Mouse (Mus musculus) heart, embryonic 15.5 days (tissue): ENCODE measurements at regions not wholly inside any gene's neighbourhood (a gene's known extent, or its start where the extent isn't known, plus 50 kb on each side); places are given as distances from the start of the nearest gene placed in this dataset.
"Not testable (repeated sequence)": the region's sequence is repeated elsewhere in the genome, so short reads cannot be mapped to it uniquely, and the experiment has no call there.

ENCODE experiments used
- ATAC-seq: fragments of 200-750 bp; cut with Nextera tagmentation; replicated peaks from 2 replicates; pipeline ENCODE4 v1.8.0; 2017; ENCODE audit warnings: low read depth, moderate TSS enrichment; ENCODE audit not compliant: insufficient number of reproducible peaks, insufficient read depth, low FRiP score
- H3K27ac ChIP-seq: fragments of 300-500 bp; sonication (generic); 2 replicates; pipeline ENCODE4 v1.5.1; 2015; ENCODE audit warnings: mild to moderate bottlenecking, inconsistent platforms
- H3K27me3 ChIP-seq: fragments of 300-500 bp; sonication (generic); 2 replicates; pipeline ENCODE4 v1.6.1; 2015; ENCODE audit warnings: inconsistent platforms
- H3K36me3 ChIP-seq: fragments of 300-500 bp; sonication (generic); 2 replicates; pipeline ENCODE4 v1.6.1; 2015; ENCODE audit warnings: mild to moderate bottlenecking, inconsistent platforms
- H3K4me1 ChIP-seq: fragments of 300-500 bp; sonication (generic); replicated peaks from 2 replicates; pipeline ENCODE4 v1.6.1; 2015; ENCODE audit warnings: inconsistent platforms
- H3K4me2 ChIP-seq: fragments of 300-500 bp; sonication (generic); 2 replicates; pipeline ENCODE4 v1.6.1; 2015; ENCODE audit warnings: inconsistent platforms, mild to moderate bottlenecking, moderate library complexity
- H3K4me3 ChIP-seq: fragments of 300-500 bp; sonication (generic); 2 replicates; pipeline ENCODE4 v1.5.1; 2015; ENCODE audit warnings: mild to moderate bottlenecking, inconsistent platforms
- H3K9ac ChIP-seq: fragments of 300-500 bp; sonication (generic); 2 replicates; pipeline ENCODE4 v1.6.1; 2015; ENCODE audit warnings: mild to moderate bottlenecking, inconsistent platforms
- H3K9me3 ChIP-seq: fragments of 300-500 bp; sonication (generic); replicated peaks from 2 replicates; pipeline ENCODE4 v1.6.1; 2016; ENCODE audit warnings: inconsistent platforms
- WGBS: fragments of 180-500 bp; shearing (Covaris S2); methylation state at CpG from one replicate; pipeline ENCODE4 v1.1.7; 2015; ENCODE audit warnings: mixed read lengths; 5-methylcytosine and 5-hydroxymethylcytosine counted together

DNA sequence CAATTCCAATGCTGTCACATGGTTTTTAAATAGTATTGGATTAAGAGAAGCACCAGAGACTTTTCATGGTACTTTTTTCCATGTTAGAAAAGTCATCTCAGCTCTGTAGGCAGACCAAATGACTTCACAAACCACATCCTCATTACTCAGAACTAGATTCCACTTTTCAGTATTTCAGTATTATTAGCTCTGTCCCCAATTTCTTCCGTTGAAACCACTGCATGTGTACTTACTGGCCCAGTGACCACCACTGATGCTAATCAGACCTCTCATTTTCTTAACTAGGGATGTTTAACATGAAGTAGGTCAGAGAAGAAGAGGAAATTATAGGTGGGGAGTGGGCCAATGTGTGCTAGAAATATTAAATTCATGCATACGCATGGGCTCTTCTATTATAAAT, 326.2 kb downstream of the Car8 start:
- no peaks in the 10 kb centered on the region for H3K36me3 ChIP-seq
- H3K9me3 ChIP-seq = no peaks in the 10 kb centered on the region
- no peak overlapping the region for H3K4me3 ChIP-seq
- ATAC-seq = no peak
- no peak overlapping the region for H3K9ac ChIP-seq
- H3K4me2 ChIP-seq = no peak overlapping the region
- H3K4me1 ChIP-seq = no peaks in the 10 kb centered on the region
- no peaks in the 10 kb centered on the region for H3K27me3 ChIP-seq
- WGBS = 80% methylated on average over 2 of the region's 2 CpGs
- H3K27ac ChIP-seq = no peak overlapping the region

DNA sequence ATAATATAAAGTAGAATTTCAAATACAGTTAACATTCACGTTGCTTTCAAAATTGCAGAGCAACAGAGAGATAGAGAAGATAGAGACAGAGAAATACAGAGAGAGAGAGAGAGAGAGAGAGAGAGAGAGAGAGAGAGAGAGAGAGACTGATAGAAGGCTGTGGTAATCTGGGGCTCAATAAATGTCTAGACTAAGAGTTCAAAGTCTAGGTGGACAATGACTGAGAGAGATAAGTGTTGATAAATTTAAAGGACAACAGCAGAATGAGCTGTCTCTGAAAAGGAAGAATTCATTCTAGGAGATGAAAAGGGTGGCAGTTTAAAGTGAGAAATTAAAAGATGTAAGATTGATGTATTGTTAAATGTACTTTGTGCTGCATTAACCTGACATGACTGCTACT, 335.7 kb downstream of the Car8 start:
- H3K36me3 ChIP-seq = no peaks in the 10 kb centered on the region
- H3K9ac ChIP-seq = no peak overlapping the region
- no peak for ATAC-seq
- no peaks in the 10 kb centered on the region for H3K4me1 ChIP-seq
- 44% methylated on average over 1 of the region's 1 CpGs for WGBS
- no peak overlapping the region for H3K4me3 ChIP-seq
- no peaks in the 10 kb centered on the region for H3K9me3 ChIP-seq
- H3K4me2 ChIP-seq = no peak overlapping the region
- H3K27ac ChIP-seq = no peak overlapping the region
- no peaks in the 10 kb centered on the region for H3K27me3 ChIP-seq

DNA sequence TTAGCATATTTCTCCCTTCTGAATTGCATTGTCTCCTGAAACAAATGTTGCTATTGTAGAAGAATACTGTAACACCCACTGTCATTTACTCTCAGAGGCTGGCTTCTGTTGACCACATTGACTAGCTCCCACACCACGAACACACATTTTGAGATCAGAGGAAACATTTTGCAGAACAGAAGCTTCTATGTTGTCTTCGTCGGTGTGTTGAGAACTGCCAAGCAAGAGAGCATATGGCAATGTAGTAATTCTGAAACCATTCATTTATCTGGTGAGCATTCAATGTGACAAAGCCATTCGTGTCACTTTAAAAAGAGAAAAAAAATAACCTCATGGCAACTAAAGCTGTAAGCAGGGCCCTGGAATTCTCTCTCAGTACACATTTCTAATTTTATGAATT, 343.9 kb downstream of the Car8 start:
- 71% methylated on average over 4 of the region's 4 CpGs for WGBS
- Histone ChIP-seq H3K4me1 (no peaks in the 10 kb centered on the region), H3K27me3 (no peaks in the 10 kb centered on the region), H3K36me3 (no peaks in the 10 kb centered on the region), H3K4me2 (no peak overlapping the region), H3K4me3 (no peak overlapping the region), H3K27ac (no peak overlapping the region), H3K9me3 (no peaks in the 10 kb centered on the region), H3K9ac (no peak overlapping the region)
- ATAC-seq = no peak

DNA sequence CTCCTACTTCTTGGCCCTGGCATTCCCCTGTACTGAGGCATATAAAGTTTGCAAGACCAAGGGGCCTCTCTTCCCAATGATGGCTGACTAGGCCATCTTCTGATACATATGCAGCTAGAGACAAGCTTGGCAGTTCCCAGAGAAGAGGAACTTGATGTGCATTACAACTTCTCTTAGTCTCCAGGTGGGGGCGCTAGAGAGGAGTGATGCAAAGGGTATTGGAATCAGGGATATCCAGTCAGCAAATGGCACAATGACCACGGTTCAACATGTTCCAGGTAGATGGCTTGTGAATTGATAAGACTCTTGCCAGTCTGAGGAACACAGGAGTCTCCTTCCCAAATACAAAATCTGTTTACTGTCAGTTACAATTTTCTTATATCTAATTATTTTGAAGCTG, 347.7 kb downstream of the Car8 start:
- H3K4me2 ChIP-seq = no peak overlapping the region
- no peaks in the 10 kb centered on the region for H3K4me1 ChIP-seq
- H3K9me3 ChIP-seq = no peaks in the 10 kb centered on the region
- no peaks in the 10 kb centered on the region for H3K27me3 ChIP-seq
- H3K4me3 ChIP-seq = no peak overlapping the region
- no peaks in the 10 kb centered on the region for H3K36me3 ChIP-seq
- 55% methylated on average over 2 of the region's 2 CpGs for WGBS
- no peak overlapping the region for H3K27ac ChIP-seq
- no peak overlapping the region for H3K9ac ChIP-seq
- no peak for ATAC-seq

DNA sequence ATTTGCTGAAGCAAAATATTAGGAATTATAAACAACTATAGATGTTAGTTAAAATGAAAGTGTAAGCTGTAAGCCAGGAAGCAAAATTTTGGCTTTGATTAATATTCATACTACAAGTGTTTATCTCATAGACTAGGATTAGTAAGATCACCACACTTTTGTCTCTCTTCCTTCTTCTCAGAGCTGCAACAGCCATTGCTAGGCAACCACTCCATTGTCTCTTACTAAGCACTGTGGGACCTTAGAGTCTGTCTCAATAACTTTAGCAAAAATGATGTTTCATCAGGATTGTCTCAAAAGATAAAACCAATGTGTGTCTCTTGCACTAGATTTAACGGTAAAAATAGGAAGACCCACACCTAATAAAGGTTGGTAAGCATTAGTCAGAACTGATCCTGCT, 384.3 kb downstream of the Car8 start:
- Histone ChIP-seq H3K27ac (no peak overlapping the region), H3K27me3 (no peaks in the 10 kb centered on the region), H3K4me1 (no peaks in the 10 kb centered on the region), H3K9ac (no peak overlapping the region), H3K9me3 (no peaks in the 10 kb centered on the region), H3K4me2 (no peak overlapping the region), H3K4me3 (no peak overlapping the region), H3K36me3 (no peaks in the 10 kb centered on the region)
- 83% methylated on average over 1 of the region's 1 CpGs for WGBS
- no peak for ATAC-seq

DNA sequence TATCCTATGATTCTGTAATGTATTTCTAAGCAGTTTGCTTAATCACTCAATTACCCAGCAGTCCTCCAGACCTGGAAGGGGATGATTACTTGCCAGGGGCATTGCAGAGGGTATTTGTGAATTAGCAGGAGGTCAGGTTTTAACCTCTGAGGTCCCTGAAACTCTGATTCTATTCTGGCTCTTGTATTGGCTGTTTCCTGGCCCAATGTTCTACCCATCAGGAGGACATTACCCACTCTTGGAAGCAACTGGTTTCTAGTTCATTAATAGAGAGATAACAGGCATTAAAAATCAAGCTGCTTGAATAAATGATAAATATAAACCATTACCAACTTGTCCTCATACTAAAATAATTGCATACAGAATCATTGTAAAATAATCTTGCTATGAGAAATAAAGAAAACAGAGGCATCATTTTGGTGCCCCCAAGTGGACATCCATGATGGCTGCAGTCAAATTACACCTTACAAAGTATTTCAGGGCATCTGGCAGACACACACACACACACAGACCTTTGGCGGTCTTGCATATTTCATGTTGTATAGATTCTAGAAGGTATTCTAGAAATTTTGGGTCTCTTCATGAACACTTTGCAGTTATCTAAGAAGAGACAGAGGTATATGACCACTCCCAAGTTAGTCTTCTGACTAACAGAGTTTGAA, 385.6 kb downstream of the Car8 start:
- no peaks in the 10 kb centered on the region for H3K27me3 ChIP-seq
- H3K27ac ChIP-seq = no peak overlapping the region
- no peaks in the 10 kb centered on the region for H3K36me3 ChIP-seq
- no peak for ATAC-seq
- no peaks in the 10 kb centered on the region for H3K4me1 ChIP-seq
- H3K4me3 ChIP-seq = no peak overlapping the region
- H3K9ac ChIP-seq = no peak overlapping the region
- H3K4me2 ChIP-seq = no peak overlapping the region
- WGBS = 53% methylated on average over 1 of the region's 1 CpGs
- H3K9me3 ChIP-seq = no peaks in the 10 kb centered on the region

DNA sequence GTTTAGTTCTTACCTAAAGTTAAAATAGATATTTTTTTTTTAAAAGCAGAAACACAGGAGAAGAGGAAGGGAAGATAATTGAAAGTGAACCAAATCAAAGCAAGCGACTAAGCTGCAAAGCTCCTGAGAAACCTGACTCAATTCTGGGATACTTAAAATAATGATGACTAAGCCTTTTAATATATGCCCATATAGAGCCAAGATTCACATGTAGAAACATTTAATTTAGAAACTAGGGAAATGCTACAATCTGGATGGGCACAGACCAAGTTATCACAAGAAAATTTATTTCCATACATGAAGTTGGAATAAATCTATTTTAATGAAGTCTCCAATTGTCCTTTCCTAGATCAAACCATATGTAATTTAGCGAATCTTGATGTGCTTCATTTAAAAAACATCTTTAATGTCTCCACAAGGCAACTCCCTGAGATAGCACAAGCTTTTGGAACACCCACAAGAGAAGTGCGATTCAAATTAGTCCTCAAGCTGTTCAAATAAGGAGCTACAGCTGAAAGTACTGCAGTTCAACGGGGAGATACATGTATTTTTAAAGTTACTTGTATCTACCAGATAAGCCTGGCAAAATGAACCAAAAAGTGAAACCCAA, 386.7 kb downstream of the Car8 start:
- Histone ChIP-seq H3K4me2 (no peak overlapping the region), H3K9ac (no peak overlapping the region), H3K9me3 (no peaks in the 10 kb centered on the region), H3K4me3 (no peak overlapping the region), H3K27ac (no peak overlapping the region), H3K36me3 (no peaks in the 10 kb centered on the region), H3K4me1 (no peaks in the 10 kb centered on the region), H3K27me3 (no peaks in the 10 kb centered on the region)
- WGBS = 70% methylated on average over 4 of the region's 4 CpGs
- ATAC-seq = no peak

DNA sequence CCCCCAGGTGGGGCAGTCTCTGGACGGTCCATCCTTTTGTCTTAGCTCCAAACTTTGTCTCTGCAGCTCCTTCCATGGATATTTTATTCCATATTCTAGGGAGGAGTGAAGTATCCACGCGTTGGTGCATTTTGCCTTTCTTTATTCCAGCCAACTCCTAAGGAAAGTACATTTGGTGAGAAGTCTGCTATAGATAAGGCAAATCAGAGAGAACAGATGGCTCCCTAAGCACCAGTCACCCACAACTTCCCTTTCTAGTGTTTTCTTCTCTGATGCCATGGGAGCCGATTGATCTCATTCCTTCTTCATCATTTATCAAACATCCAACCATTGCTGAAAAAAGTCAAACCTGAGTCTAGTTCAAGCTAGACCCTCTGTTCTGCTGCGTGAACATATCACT, 391.4 kb downstream of the Car8 start:
- Histone ChIP-seq H3K36me3 (no peaks in the 10 kb centered on the region), H3K9me3 (no peaks in the 10 kb centered on the region), H3K4me1 (no peaks in the 10 kb centered on the region), H3K4me3 (no peak overlapping the region), H3K4me2 (no peak overlapping the region), H3K9ac (no peak overlapping the region), H3K27me3 (no peaks in the 10 kb centered on the region), H3K27ac (no peak overlapping the region)
- ATAC-seq = no peak
- 69% methylated on average over 5 of the region's 5 CpGs for WGBS

DNA sequence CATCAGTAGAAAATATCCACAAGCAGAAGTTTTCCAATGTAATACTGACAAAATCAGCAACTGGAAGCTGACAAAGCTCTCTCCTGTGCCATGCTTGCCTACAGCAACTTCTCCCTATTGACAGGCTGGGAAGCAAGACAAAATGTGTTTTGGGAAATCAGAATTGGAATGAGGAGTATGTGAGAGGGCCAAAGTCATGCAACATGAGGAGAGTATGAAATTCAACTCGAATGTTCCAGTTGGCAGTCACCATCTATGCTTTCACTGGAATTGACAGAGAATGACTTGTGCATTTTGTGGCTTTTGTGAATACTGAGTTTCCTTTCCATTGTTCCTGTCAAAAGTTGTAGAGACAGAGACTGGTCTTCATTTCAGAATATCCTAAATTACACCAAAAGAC, 409.7 kb downstream of the Car8 start:
- Histone ChIP-seq H3K9me3 (no peaks in the 10 kb centered on the region), H3K4me2 (no peak overlapping the region), H3K4me1 (no peaks in the 10 kb centered on the region), H3K27ac (no peak overlapping the region), H3K36me3 (no peaks in the 10 kb centered on the region), H3K4me3 (no peak overlapping the region), H3K27me3 (no peaks in the 10 kb centered on the region), H3K9ac (no peak overlapping the region)
- 51% methylated on average over 1 of the region's 1 CpGs for WGBS
- ATAC-seq = no peak

DNA sequence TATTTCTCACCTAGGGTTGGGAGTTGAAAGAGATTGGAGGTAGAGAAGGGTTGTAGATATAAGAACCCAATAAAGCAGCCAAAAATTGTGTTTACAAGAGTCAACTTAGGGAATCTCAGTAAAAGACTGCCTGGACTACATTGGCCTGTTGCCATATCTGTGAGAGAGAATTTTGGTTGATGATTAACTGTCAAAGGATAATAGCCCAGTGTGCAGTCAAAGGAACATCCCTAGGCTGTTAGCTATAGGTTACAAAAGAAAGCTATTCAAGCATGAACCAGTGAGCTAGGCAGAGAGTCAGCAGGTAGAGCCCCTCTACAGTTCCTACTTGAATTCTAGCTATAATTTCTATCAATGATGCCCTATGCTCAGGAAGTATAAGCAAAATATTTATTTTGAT, 419.0 kb downstream of the Car8 start:
- no peak overlapping the region for H3K4me3 ChIP-seq
- H3K27me3 ChIP-seq = no peaks in the 10 kb centered on the region
- H3K9ac ChIP-seq = no peak overlapping the region
- no peaks in the 10 kb centered on the region for H3K9me3 ChIP-seq
- ATAC-seq = no peak
- no peak overlapping the region for H3K27ac ChIP-seq
- no peaks in the 10 kb centered on the region for H3K36me3 ChIP-seq
- no peak overlapping the region for H3K4me2 ChIP-seq
- H3K4me1 ChIP-seq = no peaks in the 10 kb centered on the region

DNA sequence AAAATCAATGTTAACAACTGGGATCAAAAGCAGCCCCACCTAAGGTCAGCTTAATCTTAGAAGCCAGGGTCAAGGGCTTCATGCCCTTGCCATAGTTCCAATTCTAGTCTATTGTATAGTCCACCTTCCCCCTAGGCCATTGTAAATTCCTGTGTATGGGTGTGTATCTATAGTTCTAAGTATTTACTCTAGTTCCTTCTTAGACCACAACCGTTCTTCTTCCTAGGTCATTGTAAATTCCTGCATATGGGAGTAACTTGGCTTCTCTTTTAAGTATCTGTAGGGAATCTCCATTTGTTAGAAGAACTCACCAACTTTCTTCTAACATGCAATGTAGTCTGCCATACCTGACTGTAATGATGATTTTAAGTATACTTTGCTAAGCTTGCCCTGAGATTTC, 461.1 kb downstream of the Car8 start:
- H3K4me1 ChIP-seq, H3K9me3 ChIP-seq, H3K4me2 ChIP-seq, H3K36me3 ChIP-seq, H3K4me3 ChIP-seq, H3K27ac ChIP-seq, H3K9ac ChIP-seq, H3K27me3 ChIP-seq, ATAC-seq: not testable (repeated sequence)
- WGBS = 62% methylated on average over 1 of the region's 1 CpGs

DNA sequence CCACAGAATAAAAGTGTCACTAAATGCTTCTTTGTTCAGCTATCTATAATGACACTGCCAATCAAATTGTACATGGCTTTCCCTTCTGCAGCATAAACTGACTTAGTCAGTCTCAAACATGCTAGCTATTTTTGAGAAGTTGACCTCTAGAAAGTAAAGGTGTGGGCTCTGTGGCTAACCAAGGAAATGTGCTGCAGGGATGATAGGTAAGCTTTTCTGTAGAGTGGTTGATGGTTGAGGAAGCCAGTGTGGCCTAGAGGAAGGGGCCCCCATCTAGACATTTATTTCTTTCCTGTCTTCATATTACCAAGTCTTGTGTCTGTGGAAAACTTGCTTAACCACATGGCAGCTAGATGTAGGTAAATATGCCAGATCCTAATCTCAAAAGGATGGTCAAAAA, 483.4 kb downstream of the Car8 start:
- Histone ChIP-seq H3K4me1 (no peaks in the 10 kb centered on the region), H3K27me3 (no peaks in the 10 kb centered on the region), H3K9ac (no peak overlapping the region), H3K36me3 (no peaks in the 10 kb centered on the region), H3K4me2 (no peak overlapping the region), H3K27ac (no peak overlapping the region), H3K4me3 (no peak overlapping the region), H3K9me3 (no peaks in the 10 kb centered on the region)
- ATAC-seq = no peak
